In the genomic region with DNA sequence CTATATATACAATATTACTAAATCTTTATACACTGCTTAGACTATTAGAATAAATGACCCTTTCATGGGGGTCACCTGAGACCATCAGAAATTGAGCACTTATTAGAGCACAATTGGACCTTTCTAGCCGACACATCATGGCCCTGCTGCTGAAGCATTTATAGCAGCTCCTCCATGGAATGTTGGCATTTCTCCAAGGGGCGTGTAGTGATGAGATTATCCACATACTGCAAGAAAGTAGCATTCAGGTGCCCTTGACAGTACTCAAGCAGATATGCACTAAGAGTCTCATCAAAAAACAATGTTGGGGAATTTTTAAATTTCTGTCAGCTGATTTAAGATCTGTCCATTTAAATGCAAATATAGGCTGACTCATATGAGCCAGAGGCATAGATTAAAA, we compare ENCODE assay signal across 11 mouse cellular contexts.
A peak's percentile ranks its signal among the peaks of the same experiment; 100 is the strongest.
DNase-seq lines count a peak whose midpoint lies in the region; ATAC-seq and TF ChIP-seq lines count a peak whose summit lies in the region.
"Had no signal": no experiment of that assay in that cellular context is flagged by ENCODE, and none has a peak within 500 bp of the region (broad histone marks: within the 10 kb centered on the region; RNA-seq: fewer than 3 reads in every experiment).

No protein-coding gene starts in this region.

- H3K9ac ChIP-seq in embryonic facial prominence, embryonic 14.5 days (ENCODE audit: low read depth, low read length), result no peak overlapping the region
- no peak overlapping the region for H3K9ac ChIP-seq in kidney, embryonic 14.5 days (ENCODE audit: low read depth, low read length)
- H3K9ac ChIP-seq: liver, postnatal 0 days had no signal

- no peaks in the 10 kb centered on the region for H3K36me3 ChIP-seq in embryonic facial prominence, embryonic 14.5 days (ENCODE audit: control insufficient read depth, insufficient read depth, low read length)
- no peaks in the 10 kb centered on the region for H3K36me3 ChIP-seq in embryonic facial prominence, embryonic 10.5 days (replicated peaks)
- H3K36me3 ChIP-seq in kidney, embryonic 14.5 days (ENCODE audit: control insufficient read depth, insufficient read depth, low read length), result no peaks in the 10 kb centered on the region
- H3K36me3 ChIP-seq: forebrain, embryonic 10.5 days had no signal

- H3K27ac ChIP-seq in embryonic facial prominence, embryonic 14.5 days (replicated peaks; ENCODE audit: low read depth, low read length), result no peak overlapping the region
- no peak overlapping the region for H3K27ac ChIP-seq in embryonic facial prominence, embryonic 10.5 days (replicated peaks)
- H3K27ac ChIP-seq in kidney, embryonic 14.5 days (ENCODE audit: low read depth, low read length), result no peak overlapping the region
- H3K27ac ChIP-seq: forebrain, embryonic 10.5 days had no signal

- no peak for TF ChIP-seq CTCF in Patski (IDR thresholded peaks at IDR 0.05)

- H3K4me1 ChIP-seq in embryonic facial prominence, embryonic 14.5 days (ENCODE audit: control insufficient read depth, insufficient read depth, low read length), result peaks cover 5% of the 10 kb centered on the region; the same call in 1 of the 2 replicates
- peaks cover 5% of the 10 kb centered on the region; the same call in 1 of the 2 replicates for H3K4me1 ChIP-seq in embryonic facial prominence, embryonic 10.5 days
- H3K4me1 ChIP-seq in kidney, embryonic 14.5 days (ENCODE audit: control insufficient read depth, insufficient read depth, low read length), result no peaks in the 10 kb centered on the region
- H3K4me1 ChIP-seq: forebrain, embryonic 10.5 days had no signal

- POLR2A ChIA-PET in Patski (lab: Charles Lee), result no interaction called here

- H3K4me2 ChIP-seq in embryonic facial prominence, embryonic 14.5 days (ENCODE audit: low read depth, low read length), result no peak overlapping the region
- H3K4me2 ChIP-seq in kidney, embryonic 14.5 days (replicated peaks; ENCODE audit: low read depth, low read length), result no peak overlapping the region

- CTCF ChIA-PET in Patski (lab: Charles Lee), result no interaction called here

- WGBS in embryonic facial prominence, embryonic 14.5 days, result 35% methylated on average over 2 of the region's 2 CpGs
- 70% methylated on average over 2 of the region's 2 CpGs for WGBS in embryonic facial prominence, embryonic 10.5 days
- WGBS in kidney, embryonic 14.5 days, result 44% methylated on average over 2 of the region's 2 CpGs
- WGBS in large intestine, adult 2 months, result 6% methylated on average over 2 of the region's 2 CpGs

- in situ Hi-C loops in Patski (cut with MboI; ENCODE audit: low pct_unique_long_range_greater_than_20kb), result no loop called here

- no peak overlapping the region for H3K4me3 ChIP-seq in embryonic facial prominence, embryonic 14.5 days (ENCODE audit: low read depth, low read length)
- H3K4me3 ChIP-seq in embryonic facial prominence, embryonic 10.5 days, result no peak overlapping the region
- no peak overlapping the region for H3K4me3 ChIP-seq in kidney, embryonic 14.5 days (ENCODE audit: low read length)
- H3K4me3 ChIP-seq: forebrain, embryonic 10.5 days had no signal

- H3K27me3 ChIP-seq in embryonic facial prominence, embryonic 14.5 days (replicated peaks; ENCODE audit: control insufficient read depth, insufficient read depth, low read length), result no peaks in the 10 kb centered on the region
- H3K27me3 ChIP-seq in embryonic facial prominence, embryonic 10.5 days (replicated peaks; ENCODE audit: low read depth, poor library complexity, severe bottlenecking), result no peaks in the 10 kb centered on the region
- no peaks in the 10 kb centered on the region for H3K27me3 ChIP-seq in kidney, embryonic 14.5 days (ENCODE audit: control insufficient read depth, insufficient read depth, low read length)
- H3K27me3 ChIP-seq in Patski, result peaks cover 6% of the 10 kb centered on the region

- H3K9me3 ChIP-seq in embryonic facial prominence, embryonic 14.5 days (ENCODE audit: control insufficient read depth, low read length), result no peaks in the 10 kb centered on the region
- no peaks in the 10 kb centered on the region for H3K9me3 ChIP-seq in embryonic facial prominence, embryonic 10.5 days
- no peaks in the 10 kb centered on the region for H3K9me3 ChIP-seq in kidney, embryonic 14.5 days (ENCODE audit: control insufficient read depth, low read length)
- H3K9me3 ChIP-seq: forebrain, embryonic 10.5 days had no signal

- peak; percentile 44; the same call in 1 of the 2 replicates for ATAC-seq in embryonic facial prominence, embryonic 14.5 days (ENCODE audit: low read depth)
- ATAC-seq in kidney, embryonic 14.5 days (ENCODE audit: low FRiP score, low TSS enrichment), result no peak
- ATAC-seq in Patski, result peak; percentile 82
- no peak for ATAC-seq in monocyte, adult 5-6 weeks (replicated peaks; ENCODE audit: insufficient number of reproducible peaks, low FRiP score, low TSS enrichment, poor library complexity, severe bottlenecking)
- ATAC-seq in frontal cortex, adult (ENCODE audit: low TSS enrichment), result no peak
- ATAC-seq: liver, postnatal 0 days had no signal

- peak; percentile 89 for DNase-seq in embryonic facial prominence, embryonic 14.5 days (ENCODE audit: low spot score)
- no peak for DNase-seq in embryonic facial prominence, embryonic 10.5 days (ENCODE audit: low spot score)
- peak; percentile 43 for DNase-seq in kidney, postnatal 14 days
- peak; percentile 62 for DNase-seq in Patski (ENCODE audit: low read depth, low spot score)
- DNase-seq in large intestine, adult 2 months (ENCODE audit: low read depth, low spot score), result peak; percentile 57
- DNase-seq: liver, postnatal 0 days; thymus, postnatal 4 days had no signal

Comparison
In these comparisons a context has a peak if more than half of its experiments do, and no peak if none do; other contexts are left out.
1. ATAC-seq: peak in embryonic facial prominence, embryonic 14.5 days (single experiment) and Patski (single experiment); none in kidney, embryonic 14.5 days (single experiment), monocyte, adult 5-6 weeks (single experiment) and frontal cortex, adult (single experiment).